ENCODE assay signal across 23 mouse cellular contexts in genomic region chr8:15670298-15670697, GRCm38 (mm10).
"Had no signal": no experiment of that assay in that cellular context is flagged by ENCODE, and none has a peak within 500 bp of the region (broad histone marks: within the 10 kb centered on the region; RNA-seq: fewer than 3 reads in every experiment).

No protein-coding gene starts in this region.

- H3K4me3 ChIP-seq: heart, adult 2 months; heart, embryonic 13.5 days; heart, embryonic 15.5 days; hindbrain, embryonic 12.5 days; limb, embryonic 13.5 days; limb, embryonic 15.5 days; liver, embryonic 12.5 days had no signal

- H3K27ac ChIP-seq: heart, adult 2 months; heart, embryonic 13.5 days; heart, embryonic 15.5 days; hindbrain, embryonic 12.5 days; hindbrain, embryonic 14.5 days; hindbrain, postnatal 0 days; limb, embryonic 13.5 days; limb, embryonic 15.5 days; liver, embryonic 12.5 days; liver, embryonic 14.5 days had no signal

- DNase-seq: forebrain, postnatal 0 days; gastrocnemius, postnatal 14 days; gastrocnemius, postnatal 36 days; heart, adult 2 months; heart, postnatal 14 days; heart, postnatal 36 days; kidney, adult 18-20 months; kidney, postnatal 10 days; layer of hippocampus, adult 9-11 months; layer of hippocampus, postnatal 36 days; left cerebral cortex, postnatal 4 days; lung, adult 18-20 months had no signal

- H3K4me1 ChIP-seq: heart, embryonic 13.5 days; heart, embryonic 15.5 days; hindbrain, embryonic 12.5 days; limb, embryonic 13.5 days; limb, embryonic 15.5 days; liver, embryonic 12.5 days had no signal

- H3K27me3 ChIP-seq: heart, embryonic 13.5 days; heart, embryonic 15.5 days; hindbrain, embryonic 12.5 days; limb, embryonic 13.5 days; limb, embryonic 15.5 days; liver, embryonic 12.5 days had no signal

- H3K9me3 ChIP-seq: heart, embryonic 13.5 days; heart, embryonic 15.5 days; hindbrain, embryonic 12.5 days; limb, embryonic 13.5 days; limb, embryonic 15.5 days; liver, embryonic 12.5 days had no signal

- H3K4me2 ChIP-seq: heart, embryonic 11.5 days; heart, embryonic 13.5 days; heart, embryonic 15.5 days; hindbrain, embryonic 12.5 days; hindbrain, embryonic 14.5 days; limb, embryonic 13.5 days; limb, embryonic 15.5 days; liver, embryonic 12.5 days had no signal

- H3K36me3 ChIP-seq: heart, embryonic 13.5 days; heart, embryonic 15.5 days; hindbrain, embryonic 12.5 days; limb, embryonic 13.5 days; limb, embryonic 15.5 days; liver, embryonic 12.5 days had no signal

- ATAC-seq: forebrain, postnatal 0 days; hindbrain, postnatal 0 days; intestine, embryonic 16.5 days; liver, embryonic 12.5 days had no signal

- H3K9ac ChIP-seq: forebrain, postnatal 0 days; heart, embryonic 13.5 days; heart, embryonic 15.5 days; hindbrain, embryonic 12.5 days; hindbrain, embryonic 14.5 days; limb, embryonic 13.5 days; limb, embryonic 15.5 days; liver, embryonic 12.5 days; liver, embryonic 14.5 days had no signal
